Mouse (Mus musculus): ENCODE measurements at regions not wholly inside any gene's neighbourhood (a gene's known extent, or its start where the extent isn't known, plus 50 kb on each side); places are given as distances from the start of the nearest gene placed in this dataset.

DNA sequence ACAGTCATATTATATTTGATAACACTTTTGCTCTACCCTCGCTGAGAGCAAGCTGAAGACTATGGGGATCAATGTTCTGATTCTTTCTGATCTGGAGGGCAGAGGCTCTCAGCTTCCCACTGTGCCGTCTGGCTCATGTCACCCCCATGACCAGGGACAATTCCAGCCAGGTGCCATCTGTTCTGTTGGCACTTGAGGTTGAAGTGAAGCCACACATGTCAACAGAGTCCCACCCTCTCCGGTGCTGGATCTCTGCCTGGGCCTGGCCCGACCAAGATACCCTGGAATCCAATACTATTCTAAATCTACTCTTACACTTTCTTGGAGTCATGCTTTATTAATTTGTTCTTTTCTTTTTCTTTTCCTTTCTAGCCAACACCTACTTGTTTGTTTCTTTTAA, 538.0 kb downstream of the Etv1 start:
- Histone ChIP-seq H3K36me3 (no peaks in the 10 kb centered on the region), H3K4me3 (replicated peaks) (no peak overlapping the region), H3K4me2 (replicated peaks) (no peak overlapping the region), H3K27me3 (replicated peaks) (no peaks in the 10 kb centered on the region), H3K4me1 (replicated peaks) (no peaks in the 10 kb centered on the region), H3K9me3 (no peaks in the 10 kb centered on the region), H3K27ac (no peak overlapping the region), H3K9ac (no peak overlapping the region)
- 88% methylated on average over 4 of the region's 4 CpGs for WGBS
- no peak for ATAC-seq

DNA sequence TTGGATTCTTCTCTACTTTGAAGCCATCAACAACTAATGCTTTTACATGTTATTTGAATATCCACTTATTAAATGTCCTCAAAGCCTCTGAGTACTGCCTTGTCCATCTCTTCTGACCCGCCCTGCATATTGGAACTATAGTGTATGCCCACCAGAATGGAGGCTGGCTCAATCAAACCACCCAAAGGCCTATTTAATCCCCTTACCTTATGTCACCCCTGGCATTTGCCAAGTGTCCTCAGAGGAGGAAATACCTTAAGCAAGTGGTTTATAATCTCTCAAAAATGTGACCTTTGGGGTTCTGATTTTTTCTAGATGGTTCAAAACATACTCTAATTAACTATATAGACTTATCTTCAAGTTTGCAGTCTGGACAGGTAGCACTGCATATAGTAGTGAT, 542.3 kb downstream of the Etv1 start:
- no peak for ATAC-seq
- H3K4me2 ChIP-seq (replicated peaks), result no peak overlapping the region
- no peak overlapping the region for H3K9ac ChIP-seq
- WGBS, result 80% methylated on average over 1 of the region's 1 CpGs
- H3K27me3 ChIP-seq (replicated peaks), result no peaks in the 10 kb centered on the region
- H3K9me3 ChIP-seq, result no peaks in the 10 kb centered on the region
- H3K27ac ChIP-seq, result no peak overlapping the region
- H3K4me1 ChIP-seq (replicated peaks), result no peaks in the 10 kb centered on the region
- H3K36me3 ChIP-seq, result no peaks in the 10 kb centered on the region
- H3K4me3 ChIP-seq (replicated peaks), result no peak overlapping the region

DNA sequence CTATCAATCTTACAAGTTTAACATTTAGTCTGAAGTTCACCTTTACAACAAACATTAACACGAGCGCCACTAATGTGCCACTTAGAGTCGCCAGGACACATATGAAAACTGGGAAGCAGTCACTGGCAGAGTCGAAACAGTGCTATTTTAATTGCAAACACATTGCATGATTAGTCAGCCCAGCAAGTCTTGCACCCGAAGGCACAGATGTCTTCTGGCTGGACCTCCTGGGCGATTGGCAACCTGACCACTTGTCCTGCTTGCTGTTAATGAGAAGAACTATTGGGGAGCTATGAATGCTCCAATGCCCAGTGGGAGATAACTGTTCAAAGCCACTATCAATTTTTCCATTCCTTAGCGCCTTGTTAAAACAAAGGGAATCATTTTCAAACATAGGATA, 547.0 kb downstream of the Etv1 start:
- H3K4me2 ChIP-seq (replicated peaks), result no peak overlapping the region
- no peak for ATAC-seq
- 83% methylated on average over 7 of the region's 7 CpGs for WGBS
- no peaks in the 10 kb centered on the region for H3K4me1 ChIP-seq (replicated peaks)
- no peak overlapping the region for H3K9ac ChIP-seq
- H3K4me3 ChIP-seq (replicated peaks), result no peak overlapping the region
- no peaks in the 10 kb centered on the region for H3K36me3 ChIP-seq
- no peaks in the 10 kb centered on the region for H3K27me3 ChIP-seq (replicated peaks)
- H3K9me3 ChIP-seq, result no peaks in the 10 kb centered on the region
- no peak overlapping the region for H3K27ac ChIP-seq

DNA sequence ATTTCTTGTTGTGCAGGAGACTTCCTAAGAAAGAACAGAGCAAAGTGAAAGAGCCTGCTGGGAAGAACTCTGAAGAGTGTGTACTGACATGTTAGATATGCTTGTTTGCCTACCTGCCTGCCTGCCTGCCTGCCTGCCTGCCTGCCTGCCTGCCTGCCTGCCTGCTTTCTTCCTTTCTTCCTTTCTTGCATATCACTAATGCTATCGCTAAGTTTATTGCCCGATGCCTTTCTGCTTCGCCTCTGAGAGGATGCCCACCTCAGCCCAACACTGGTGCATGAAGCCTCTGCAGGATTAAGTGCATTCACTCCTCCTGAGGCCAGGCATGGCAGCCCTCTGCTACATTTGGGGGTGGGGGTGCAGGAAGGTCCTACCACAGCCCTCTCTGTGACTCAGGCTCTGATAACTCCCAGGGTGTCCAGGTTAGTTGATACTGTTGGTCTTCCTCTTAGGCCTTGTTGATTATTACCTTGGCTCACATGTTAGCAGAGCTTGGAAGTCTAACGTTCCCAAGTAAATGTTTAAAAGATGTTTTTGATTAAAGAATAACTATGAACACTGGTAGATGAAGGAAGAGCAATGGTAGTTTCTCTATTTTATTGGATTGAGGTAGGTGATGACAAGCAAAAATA, 547.6 kb downstream of the Etv1 start:
- no peak for ATAC-seq
- H3K36me3 ChIP-seq, result no peaks in the 10 kb centered on the region
- no peaks in the 10 kb centered on the region for H3K9me3 ChIP-seq
- no peak overlapping the region for H3K27ac ChIP-seq
- no peak overlapping the region for H3K4me3 ChIP-seq (replicated peaks)
- WGBS, result 66% methylated on average over 4 of the region's 4 CpGs
- H3K27me3 ChIP-seq (replicated peaks), result no peaks in the 10 kb centered on the region
- no peaks in the 10 kb centered on the region for H3K4me1 ChIP-seq (replicated peaks)
- H3K9ac ChIP-seq, result no peak overlapping the region
- no peak overlapping the region for H3K4me2 ChIP-seq (replicated peaks)

DNA sequence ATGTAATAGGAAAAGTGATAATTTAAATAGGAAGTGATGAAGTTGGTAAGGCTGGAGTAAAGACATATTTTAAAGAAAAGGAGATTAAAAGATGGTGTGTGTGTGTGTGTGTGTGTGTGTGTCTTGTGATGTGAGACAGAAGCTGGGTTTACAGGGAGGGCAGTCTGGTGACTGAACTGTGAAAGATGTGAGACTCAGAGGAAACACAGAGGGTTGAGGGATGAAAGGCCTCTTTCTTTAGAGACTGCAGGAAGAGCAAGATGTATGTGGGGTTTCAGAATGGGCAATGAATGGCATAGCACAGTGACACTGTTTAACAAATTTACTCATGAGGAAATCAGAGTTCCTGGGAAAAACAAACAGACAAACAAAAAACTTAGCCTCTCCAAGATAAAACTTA, 549.2 kb downstream of the Etv1 start:
- H3K4me1 ChIP-seq (replicated peaks), result no peaks in the 10 kb centered on the region
- no peak overlapping the region for H3K27ac ChIP-seq
- no peak overlapping the region for H3K9ac ChIP-seq
- H3K4me2 ChIP-seq (replicated peaks), result no peak overlapping the region
- H3K4me3 ChIP-seq (replicated peaks), result no peak overlapping the region
- no peaks in the 10 kb centered on the region for H3K36me3 ChIP-seq
- ATAC-seq, result no peak
- H3K9me3 ChIP-seq, result no peaks in the 10 kb centered on the region
- H3K27me3 ChIP-seq (replicated peaks), result no peaks in the 10 kb centered on the region

DNA sequence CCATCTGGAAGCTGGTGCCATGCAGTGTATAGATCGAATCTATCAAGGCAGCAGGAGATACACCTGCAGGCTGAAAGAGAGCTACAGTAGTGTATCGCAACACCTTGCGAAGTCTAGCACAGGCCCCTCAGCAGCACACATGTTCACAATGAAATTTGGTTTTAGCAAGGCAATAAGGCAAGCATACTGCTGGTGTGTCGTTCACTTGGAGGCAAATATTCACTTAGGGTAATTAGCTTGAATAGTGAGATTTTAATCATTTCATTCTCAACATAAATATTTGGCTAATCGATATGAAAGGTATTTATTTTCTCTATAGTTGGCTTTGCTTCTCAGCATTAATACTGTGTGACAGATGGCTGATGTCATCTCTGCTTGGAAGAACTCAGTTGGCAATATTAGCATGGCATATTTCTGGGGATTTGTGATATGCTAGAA, 559.9 kb downstream of the Etv1 start:
- no peak overlapping the region for H3K27ac ChIP-seq
- H3K4me1 ChIP-seq (replicated peaks), result no peaks in the 10 kb centered on the region
- ATAC-seq, result no peak
- no peak overlapping the region for H3K9ac ChIP-seq
- no peaks in the 10 kb centered on the region for H3K27me3 ChIP-seq (replicated peaks)
- 64% methylated on average over 5 of the region's 5 CpGs for WGBS
- no peak overlapping the region for H3K4me2 ChIP-seq (replicated peaks)
- no peaks in the 10 kb centered on the region for H3K9me3 ChIP-seq
- H3K4me3 ChIP-seq (replicated peaks), result no peak overlapping the region
- no peaks in the 10 kb centered on the region for H3K36me3 ChIP-seq

DNA sequence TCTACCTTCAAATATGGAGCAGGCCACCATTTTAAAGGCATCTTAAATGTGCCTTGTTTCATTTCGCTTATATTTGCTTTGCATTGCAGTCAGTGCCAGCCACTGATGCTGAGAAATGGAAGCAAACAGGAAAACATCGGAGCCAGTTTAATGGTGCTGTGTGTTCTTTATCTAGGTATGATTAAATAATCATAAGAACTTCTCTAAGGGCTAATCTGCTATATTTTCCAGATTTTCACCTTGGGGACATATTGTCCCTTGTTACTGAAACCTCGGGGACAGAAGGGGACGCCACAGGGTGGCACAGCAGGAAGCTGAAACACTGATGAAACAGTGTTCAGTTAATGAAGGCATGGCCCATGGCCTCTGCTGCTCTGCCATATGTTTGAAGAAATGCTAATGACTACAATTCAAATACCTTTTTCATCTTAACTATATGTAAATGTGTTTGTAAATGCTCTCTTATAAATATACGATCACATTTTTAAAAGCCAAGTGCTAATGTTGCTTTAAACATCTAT, 562.6 kb downstream of the Etv1 start:
- Histone ChIP-seq H3K4me3 (replicated peaks) (no peak overlapping the region), H3K9me3 (no peaks in the 10 kb centered on the region), H3K27ac (no peak overlapping the region), H3K4me2 (replicated peaks) (no peak overlapping the region), H3K9ac (no peak overlapping the region), H3K4me1 (replicated peaks) (no peaks in the 10 kb centered on the region), H3K36me3 (no peaks in the 10 kb centered on the region), H3K27me3 (replicated peaks) (no peaks in the 10 kb centered on the region)
- ATAC-seq, result no peak
- WGBS, result 93% methylated on average over 5 of the region's 5 CpGs

DNA sequence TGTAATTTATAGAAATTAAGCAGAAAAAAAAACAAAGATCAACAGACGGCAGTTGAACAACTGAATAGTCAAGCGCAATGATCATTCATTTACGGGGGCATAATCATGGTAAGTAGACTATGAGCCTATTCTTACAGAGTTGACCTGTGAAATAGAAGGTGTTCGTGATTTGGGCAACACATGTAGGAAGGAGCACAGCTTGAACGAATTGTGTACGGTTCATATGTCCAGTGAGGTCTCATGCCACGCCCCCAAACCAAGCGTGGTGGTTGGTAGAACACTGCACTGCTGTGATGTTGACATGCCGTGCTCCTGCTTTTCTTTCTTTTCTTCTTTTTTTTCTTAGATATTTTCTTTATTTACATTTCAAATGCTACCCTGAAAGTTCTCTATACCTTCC, 563.1 kb downstream of the Etv1 start:
- no peaks in the 10 kb centered on the region for H3K4me1 ChIP-seq (replicated peaks)
- WGBS, result 95% methylated on average over 9 of the region's 9 CpGs
- H3K27me3 ChIP-seq (replicated peaks), result no peaks in the 10 kb centered on the region
- ATAC-seq, result no peak
- H3K4me2 ChIP-seq (replicated peaks), result no peak overlapping the region
- no peak overlapping the region for H3K4me3 ChIP-seq (replicated peaks)
- no peaks in the 10 kb centered on the region for H3K9me3 ChIP-seq
- no peak overlapping the region for H3K27ac ChIP-seq
- H3K36me3 ChIP-seq, result no peaks in the 10 kb centered on the region
- no peak overlapping the region for H3K9ac ChIP-seq

DNA sequence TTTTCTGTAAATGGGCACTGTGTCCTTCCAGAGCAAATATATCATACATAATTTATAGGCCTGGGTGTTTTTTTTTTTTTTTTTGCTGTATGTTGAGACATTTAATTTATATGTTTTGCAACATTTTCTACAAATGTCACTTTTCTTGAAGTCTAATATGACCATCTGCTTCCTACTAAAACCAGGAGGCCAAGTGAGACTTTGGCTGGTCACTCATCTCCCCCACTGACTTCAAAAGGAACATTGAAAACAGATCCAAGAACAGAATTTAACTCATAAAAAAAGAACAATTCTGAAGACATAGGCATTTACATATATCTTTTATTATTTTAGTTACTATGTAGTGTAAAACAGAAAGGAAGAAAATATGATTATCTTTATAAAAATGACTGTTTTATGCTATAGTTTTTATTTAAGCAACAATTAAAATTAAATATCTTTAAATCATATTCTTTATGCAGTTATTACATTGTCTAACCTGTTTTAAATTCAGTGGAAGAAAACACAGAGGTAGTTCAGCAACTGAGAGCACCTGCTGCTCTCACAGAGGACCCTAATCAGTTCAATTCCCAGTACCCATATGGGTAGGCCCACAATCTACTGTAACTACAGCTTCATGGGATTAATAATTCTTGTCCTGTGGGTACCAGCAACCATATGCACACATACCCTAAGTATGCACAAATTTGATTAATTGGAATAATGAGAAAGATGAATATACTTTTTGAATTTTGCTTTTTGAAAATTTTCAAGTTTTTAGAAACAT, 592.5 kb downstream of the Etv1 start:
- Histone ChIP-seq H3K4me2 (replicated peaks) (no peak overlapping the region), H3K4me3 (replicated peaks) (no peak overlapping the region), H3K9ac (no peak overlapping the region), H3K27me3 (replicated peaks) (no peaks in the 10 kb centered on the region), H3K36me3 (no peaks in the 10 kb centered on the region), H3K27ac (no peak overlapping the region), H3K9me3 (no peaks in the 10 kb centered on the region), H3K4me1 (replicated peaks) (no peaks in the 10 kb centered on the region)
- no peak for ATAC-seq

DNA sequence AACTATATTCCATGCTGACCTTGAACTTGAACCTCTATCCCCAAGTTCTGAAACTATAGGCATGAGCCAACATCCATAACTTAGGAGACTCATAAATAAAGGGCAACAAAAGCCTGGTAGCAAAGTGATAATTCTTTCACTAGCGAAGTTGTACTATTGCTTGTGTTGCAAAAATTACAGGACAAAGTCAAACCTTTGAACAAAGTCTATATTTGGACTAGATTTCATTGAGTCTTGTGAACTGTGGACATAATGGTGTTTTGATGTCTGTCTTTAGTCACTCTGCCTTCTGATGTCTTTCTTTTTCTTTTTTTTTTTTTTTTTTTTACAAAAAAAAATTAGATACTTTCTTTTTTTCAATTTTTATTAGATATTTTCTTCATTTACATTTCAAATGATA, 594.5 kb downstream of the Etv1 start:
- no peaks in the 10 kb centered on the region for H3K4me1 ChIP-seq (replicated peaks)
- WGBS, result 89% methylated on average over 1 of the region's 1 CpGs
- H3K9me3 ChIP-seq, result no peaks in the 10 kb centered on the region
- ATAC-seq, result no peak
- no peak overlapping the region for H3K4me3 ChIP-seq (replicated peaks)
- H3K36me3 ChIP-seq, result no peaks in the 10 kb centered on the region
- H3K27me3 ChIP-seq (replicated peaks), result no peaks in the 10 kb centered on the region
- H3K9ac ChIP-seq, result no peak overlapping the region
- no peak overlapping the region for H3K4me2 ChIP-seq (replicated peaks)
- H3K27ac ChIP-seq, result no peak overlapping the region

All from intestine, embryonic 15.5 days (tissue).